ENCODE assay signal across 26 mouse cellular contexts in the genomic region with DNA sequence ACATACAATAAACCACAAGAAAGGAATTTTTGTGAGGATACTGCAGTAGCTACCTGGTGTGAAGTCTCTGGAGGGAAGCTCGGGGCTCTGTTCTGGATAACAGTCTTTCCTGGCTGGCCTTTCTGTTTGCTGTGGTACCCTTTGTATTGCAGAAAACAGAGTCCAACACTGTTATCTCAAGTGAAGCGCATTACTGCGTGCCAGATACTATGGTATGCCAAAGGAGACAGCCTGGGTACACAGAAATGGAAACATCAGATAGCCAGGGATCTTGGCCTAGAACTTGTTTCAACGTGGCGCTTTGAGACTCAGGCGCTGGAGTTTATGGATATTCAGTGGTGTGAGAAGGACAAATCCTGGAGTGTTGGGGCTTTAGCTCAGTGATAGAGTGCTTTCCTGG. TPM values are rescaled to one million over a fixed set of nuclear protein-coding genes. Genes with fewer than 3 reads are reported as not detected.
"Had no signal": no experiment of that assay in that cellular context is flagged by ENCODE, and none has a peak within 500 bp of the region (broad histone marks: within the 10 kb centered on the region; RNA-seq: fewer than 3 reads in every experiment).

No protein-coding gene starts in this region.

- H3K4me2 ChIP-seq: limb, embryonic 15.5 days; liver, embryonic 12.5 days; lung, embryonic 14.5 days; neural tube, embryonic 15.5 days had no signal

- H3K9me3 ChIP-seq: limb, embryonic 15.5 days; liver, embryonic 12.5 days; midbrain, embryonic 10.5 days; neural tube, embryonic 15.5 days had no signal

- H3K27ac ChIP-seq: left cerebral cortex, adult 2 months; limb, embryonic 15.5 days; liver, embryonic 12.5 days; midbrain, embryonic 10.5 days; neural tube, embryonic 15.5 days; stomach, postnatal 0 days had no signal

- DNase-seq: kidney, postnatal 10 days; kidney, postnatal 4 days; lung, embryonic 14.5 days; lung, postnatal 10 days; lung, postnatal 4 days; midbrain, embryonic 14.5 days; right cerebral cortex, adult 18-20 months; right cerebral cortex, postnatal 25 days; thymus, adult 2 months; thymus, postnatal 25 days had no signal

- H3K36me3 ChIP-seq: limb, embryonic 15.5 days; midbrain, embryonic 10.5 days; neural tube, embryonic 15.5 days had no signal

- H3K4me1 ChIP-seq: limb, embryonic 15.5 days; midbrain, embryonic 10.5 days; neural tube, embryonic 15.5 days had no signal

- H3K27me3 ChIP-seq: limb, embryonic 15.5 days; liver, embryonic 12.5 days; neural tube, embryonic 15.5 days had no signal

- H3K4me3 ChIP-seq: left cerebral cortex, adult 2 months; limb, embryonic 15.5 days; liver, embryonic 12.5 days; midbrain, embryonic 10.5 days; myocyte; neural tube, embryonic 15.5 days had no signal

- ATAC-seq: liver, embryonic 12.5 days had no signal

- H3K9ac ChIP-seq: limb, embryonic 15.5 days; liver, embryonic 12.5 days; lung, embryonic 14.5 days; neural tube, embryonic 15.5 days had no signal

RNA-seq across cellular contexts. Expression of gene Lgals12, which starts 21.2 kb away (rescaled TPM):
- total RNA-seq: megakaryocyte, adult 5-6 weeks had no signal
- polyA plus RNA-seq: liver, embryonic 12.5 days; midbrain, embryonic 10.5 days; neural tube, embryonic 11.5 days had no signal

RNA-seq across cellular contexts. Expression of gene Hrasls5, which starts 26.6 kb away (rescaled TPM):
- total RNA-seq: layer of hippocampus, postnatal 25 days; left cerebral cortex, adult 2 months; left cerebral cortex, postnatal 25 days; megakaryocyte, adult 5-6 weeks had no signal
- polyA plus RNA-seq: kidney, embryonic 14.5 days; limb, embryonic 11.5 days; limb, embryonic 15.5 days; liver, embryonic 12.5 days; liver, embryonic 16.5 days; lung, embryonic 14.5 days; midbrain, embryonic 10.5 days; midbrain, embryonic 14.5 days; neural tube, embryonic 11.5 days; neural tube, embryonic 15.5 days; small intestine, adult 2 months; urinary bladder, adult 2 months had no signal
